Mouse (Mus musculus) megakaryocyte, adult 5-6 weeks (primary cell): ENCODE data around the gene Ppp1r16b. TPM values are rescaled to one million over a fixed set of nuclear protein-coding genes. Genes with fewer than 3 reads are reported as not detected.
"Not testable (repeated sequence)": the region's sequence is repeated elsewhere in the genome, so short reads cannot be mapped to it uniquely, and the experiment has no call there.

ENCODE experiments used
- ATAC-seq: 2 replicates; pipeline ENCODE4 v1.8.0; 2016; ENCODE audit warnings: mild to moderate bottlenecking, inconsistent platforms; ENCODE audit not compliant: poor library complexity, severe bottlenecking
- total RNA-seq, 2 experiments: library from RNA; stranded (forward) in 1 of 2; stranded (reverse) in 1 of 2; fragments of 153-499, 151-499 nt in 1 of 2; fragments of 221-1000, 200-1000 nt in 1 of 2; gene quantifications; 2 replicates each; pipeline versions ENCODE4 v1.2.3 to v1.2.4; 2015 to 2017

Ppp1r16b gene
- total RNA-seq, 2 experiments from 2014 or later: 0.58 to 0.70 TPM

GRCm38 (mm10) chr2:158720715-158721370 lies 55.6 kb downstream of the Ppp1r16b start:
- no peak for ATAC-seq

- ATAC-seq: no peak
These were observed 56.3 kb downstream of the Ppp1r16b start for GRCm38 (mm10) chr2:158721481-158721880.

GRCm38 (mm10) chr2:158722135-158722534 lies 56.9 kb downstream of the Ppp1r16b start:
- no peak for ATAC-seq

GRCm38 (mm10) chr2:158722991-158723551 lies 57.9 kb downstream of the Ppp1r16b start:
- peak; percentile 16; the same call in 1 of the 2 replicates for ATAC-seq

- no peak for ATAC-seq
These were observed 58.6 kb downstream of the Ppp1r16b start for GRCm38 (mm10) chr2:158723806-158724205.

GRCm38 (mm10) chr2:158726252-158726651 lies 61.1 kb downstream of the Ppp1r16b start:
- ATAC-seq: no peak

GRCm38 (mm10) chr2:158728061-158728815 lies 63.0 kb downstream of the Ppp1r16b start:
- no peak for ATAC-seq

- no peak for ATAC-seq
These were observed 65.7 kb downstream of the Ppp1r16b start for GRCm38 (mm10) chr2:158730896-158731295.

GRCm38 (mm10) chr2:158732521-158732920 lies 67.3 kb downstream of the Ppp1r16b start:
- no peak for ATAC-seq

- no peak for ATAC-seq
These were observed 67.9 kb downstream of the Ppp1r16b start for GRCm38 (mm10) chr2:158733136-158733535.

GRCm38 (mm10) chr2:158733914-158734313 lies 68.7 kb downstream of the Ppp1r16b start:
- peak; percentile 66 for ATAC-seq

GRCm38 (mm10) chr2:158734500-158735152 lies 69.4 kb downstream of the Ppp1r16b start:
- peak; percentile 22; the same call in 1 of the 2 replicates for ATAC-seq

GRCm38 (mm10) chr2:158735340-158735739 lies 70.1 kb downstream of the Ppp1r16b start:
- ATAC-seq: 0 out of 2 replicates have a peak, but pooled peaks have one; percentile 36

- not testable (repeated sequence) for ATAC-seq
These were observed 71.0 kb downstream of the Ppp1r16b start for GRCm38 (mm10) chr2:158736247-158736646.

- no peak for ATAC-seq
These were observed 73.4 kb downstream of the Ppp1r16b start for GRCm38 (mm10) chr2:158738591-158738990.

- no peak for ATAC-seq
These were observed 73.9 kb downstream of the Ppp1r16b start for GRCm38 (mm10) chr2:158739113-158739512.

- ATAC-seq: no peak
These were observed 75.9 kb downstream of the Ppp1r16b start for GRCm38 (mm10) chr2:158741011-158741501.

GRCm38 (mm10) chr2:158742431-158742830 lies 77.2 kb downstream of the Ppp1r16b start:
- ATAC-seq: no peak

GRCm38 (mm10) chr2:158743518-158744141 lies 78.4 kb downstream of the Ppp1r16b start:
- ATAC-seq: no peak

- peak; percentile 83 for ATAC-seq
These were observed 79.9 kb downstream of the Ppp1r16b start for GRCm38 (mm10) chr2:158745049-158745482.
